Mouse (Mus musculus) spleen, embryonic (tissue): Measurements from ENCODE around the gene Robo3.

Source experiments
- CTCF ChIA-PET: fragments of 350-600 bp; sonication (Branson Sonifier 250); formaldehyde crosslinking; loops from one replicate; lab custom pipeline; 2022; lab: Charles Lee

The Robo3 gene

GRCm38 (mm10) chr9:37432026-37432666 is 900 bp downstream of the Robo3 start:
- CTCF ChIA-PET = interaction anchor here (0.6 kb wide), 1 partner anchor 187 kb away, joined by 6 read pairs; no protein-coding TSS in a partner anchor

- CTCF ChIA-PET = interaction anchor here (0.6 kb wide), 1 partner anchor 19 kb away, joined by 6 read pairs; no protein-coding TSS in a partner anchor
Measured at GRCm38 (mm10) chr9:37430582-37430981, 2.5 kb downstream of the Robo3 start.

- CTCF ChIA-PET = no interaction called here
Measured at GRCm38 (mm10) chr9:37429326-37429725, 3.7 kb downstream of the Robo3 start.

- CTCF ChIA-PET = no interaction called here
Measured at GRCm38 (mm10) chr9:37421239-37421638, 11.8 kb downstream of the Robo3 start.

- CTCF ChIA-PET = interaction anchor here (0.6 to 0.8 kb wide), 2 partner anchors 10 to 236 kb away, joined by 4 to 8 read pairs; no protein-coding TSS in a partner anchor
Measured at GRCm38 (mm10) chr9:37420676-37421075, 12.4 kb downstream of the Robo3 start.

GRCm38 (mm10) chr9:37418791-37419190 is 14.3 kb downstream of the Robo3 start:
- CTCF ChIA-PET = no interaction called here

GRCm38 (mm10) chr9:37414666-37415065 is 18.4 kb downstream of the Robo3 start:
- CTCF ChIA-PET = interaction anchor here (0.6 kb wide), 1 partner anchor 8 kb away, joined by 4 read pairs; no protein-coding TSS in a partner anchor

GRCm38 (mm10) chr9:37412989-37413388 is 20.1 kb downstream of the Robo3 start:
- CTCF ChIA-PET = no interaction called here

GRCm38 (mm10) chr9:37409698-37410445 is 23.2 kb downstream of the Robo3 start:
- CTCF ChIA-PET = no interaction called here

GRCm38 (mm10) chr9:37407850-37408502 is 25.1 kb downstream of the Robo3 start:
- CTCF ChIA-PET = interaction anchor here (0.6 kb wide), 1 partner anchor 217 kb away, joined by 4 read pairs; no protein-coding TSS in a partner anchor

- CTCF ChIA-PET = interaction anchor here (0.6 kb wide), 1 partner anchor 8 kb away, joined by 4 read pairs; no protein-coding TSS in a partner anchor
Measured at GRCm38 (mm10) chr9:37406372-37406771, 26.7 kb downstream of the Robo3 start.

- CTCF ChIA-PET = no interaction called here
Measured at GRCm38 (mm10) chr9:37403011-37403410, 30.0 kb downstream of the Robo3 start.

- CTCF ChIA-PET = no interaction called here
Measured at GRCm38 (mm10) chr9:37402501-37402900, 30.5 kb downstream of the Robo3 start.

- CTCF ChIA-PET = no interaction called here
Measured at GRCm38 (mm10) chr9:37401802-37402201, 31.2 kb downstream of the Robo3 start, which contains the start of gene Robo4. Gene Robo4, plus strand, starts transcription at chr9:37401897.

GRCm38 (mm10) chr9:37400585-37400984 is 32.5 kb downstream of the Robo3 start:
- CTCF ChIA-PET = no interaction called here

GRCm38 (mm10) chr9:37393482-37394131 is 39.4 kb downstream of the Robo3 start:
- CTCF ChIA-PET = interaction anchor here (0.8 kb wide), 1 partner anchor 147 kb away, joined by 3 read pairs; no protein-coding TSS in a partner anchor

GRCm38 (mm10) chr9:37392071-37392470 is 41.0 kb downstream of the Robo3 start:
- CTCF ChIA-PET = no interaction called here

GRCm38 (mm10) chr9:37390891-37391290 is 42.2 kb downstream of the Robo3 start:
- CTCF ChIA-PET = no interaction called here

GRCm38 (mm10) chr9:37384284-37385182 is 48.5 kb downstream of the Robo3 start:
- CTCF ChIA-PET = no interaction called here

- CTCF ChIA-PET = no interaction called here
Measured at GRCm38 (mm10) chr9:37383161-37383560, 49.9 kb downstream of the Robo3 start.
